Mouse (Mus musculus) naive thymus-derived CD4-positive, alpha-beta T cell, adult 2 months (primary cell): ENCODE measurements at regions not wholly inside any gene's neighbourhood (a gene's known extent, or its start where the extent isn't known, plus 50 kb on each side); places are given as distances from the start of the nearest gene placed in this dataset.
A peak's percentile ranks its signal among the peaks of the same experiment; 100 is the strongest.

Source experiments
- DNase-seq: peaks from one replicate; pipeline ENCODE4 v3.0.0-alpha.2; 2011; ENCODE audit warnings: low read depth

- peak; percentile 71 for DNase-seq
Observed at GRCm38 (mm10) chr4:135034406-135034805, 86.0 kb upstream of the Runx3 start.

DNA sequence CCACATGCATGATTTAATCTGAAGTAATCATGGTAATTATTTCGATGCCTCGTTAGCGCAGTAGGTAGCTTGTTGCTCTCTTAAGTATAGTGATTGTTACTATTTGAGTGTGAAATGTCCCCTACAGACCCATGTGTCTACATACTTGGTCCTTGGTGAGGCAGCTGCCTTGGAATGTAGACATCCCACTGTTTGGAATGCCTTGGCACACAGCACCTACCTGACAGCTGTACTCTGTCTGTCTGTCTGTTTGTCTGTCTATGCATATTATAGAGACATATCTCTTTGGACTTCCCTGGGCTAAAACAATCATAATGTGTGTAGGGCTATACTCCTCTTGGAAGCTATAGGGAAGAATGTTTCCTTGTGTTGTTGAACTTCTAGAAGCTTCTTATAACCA is 83.7 kb upstream of the Runx3 start:
- no peak for DNase-seq

GRCm38 (mm10) chr4:135039234-135039633 is 81.2 kb upstream of the Runx3 start:
- no peak for DNase-seq

GRCm38 (mm10) chr4:135041921-135042320 is 78.5 kb upstream of the Runx3 start:
- DNase-seq, result no peak

DNA sequence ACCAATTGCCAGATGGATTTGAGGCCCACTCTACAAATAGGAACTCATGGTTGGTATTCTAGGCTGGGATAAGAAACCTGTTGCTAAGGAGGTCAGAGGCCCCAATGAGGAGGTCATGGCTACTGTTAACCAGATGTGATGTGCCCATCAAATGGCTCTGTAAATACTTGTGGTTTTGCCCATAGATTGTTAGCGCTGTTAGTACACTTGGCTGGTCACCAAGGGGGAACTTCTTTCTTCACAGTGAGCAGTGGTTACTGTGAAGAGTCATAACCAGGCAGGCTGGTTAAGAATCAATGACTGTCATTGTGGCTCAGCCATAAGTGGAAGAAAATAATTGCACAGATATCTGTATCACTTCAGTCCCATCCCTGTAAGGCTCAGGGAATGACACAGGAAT is 78.0 kb upstream of the Runx3 start:
- no peak for DNase-seq

GRCm38 (mm10) chr4:135045054-135045453 is 75.4 kb upstream of the Runx3 start:
- DNase-seq, result no peak

GRCm38 (mm10) chr4:135046619-135047018 is 73.8 kb upstream of the Runx3 start:
- DNase-seq, result no peak

- DNase-seq, result no peak
Observed at GRCm38 (mm10) chr4:135047251-135047650, 73.2 kb upstream of the Runx3 start.

- DNase-seq, result no peak
Observed at GRCm38 (mm10) chr4:135047771-135048170, 72.7 kb upstream of the Runx3 start.

GRCm38 (mm10) chr4:135049924-135050323 is 70.5 kb upstream of the Runx3 start:
- no peak for DNase-seq

DNA sequence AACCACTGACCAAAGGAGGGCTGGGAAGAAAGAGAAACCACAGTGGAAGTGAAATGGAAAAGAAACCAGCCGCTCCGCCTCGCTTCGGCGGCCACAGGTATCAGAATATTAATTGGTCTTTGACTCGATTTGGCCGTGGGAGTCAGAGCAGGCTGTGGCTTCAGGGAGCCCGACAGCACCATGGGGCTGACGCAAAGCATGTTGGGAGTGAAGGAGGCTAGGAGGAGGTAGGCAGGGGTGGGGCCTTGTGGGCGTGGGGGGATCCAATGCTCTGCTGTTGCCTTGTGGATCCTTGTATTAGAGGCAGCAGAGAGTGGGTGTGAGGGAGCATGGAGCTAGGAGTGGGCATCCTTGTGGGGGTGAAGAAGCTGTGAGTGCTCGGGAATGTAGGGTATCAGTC is 69.0 kb upstream of the Runx3 start:
- no peak for DNase-seq

DNA sequence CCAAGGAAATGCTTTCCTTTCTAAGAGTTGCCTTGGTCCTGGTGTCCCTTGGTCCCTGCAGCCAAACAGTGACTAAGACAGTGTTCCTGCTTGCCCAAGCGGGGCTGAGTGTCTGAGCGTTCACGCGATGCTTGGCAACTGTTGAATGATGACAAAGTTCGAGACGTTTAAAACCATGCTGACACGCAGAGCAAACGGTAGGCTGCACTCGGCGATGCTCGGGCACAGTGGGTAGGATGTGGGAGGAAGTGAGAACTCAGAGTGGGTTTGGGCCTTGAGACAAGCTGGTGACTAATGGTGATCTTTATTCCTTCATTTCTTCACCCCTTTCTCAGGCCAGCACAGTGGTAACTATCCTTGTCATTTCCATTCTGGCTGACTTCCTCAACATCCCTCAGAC is 66.9 kb upstream of the Runx3 start:
- DNase-seq, result no peak

- no peak for DNase-seq
Observed at GRCm38 (mm10) chr4:135054353-135054752, 66.1 kb upstream of the Runx3 start.

GRCm38 (mm10) chr4:135056371-135056770 is 64.1 kb upstream of the Runx3 start:
- no peak for DNase-seq

GRCm38 (mm10) chr4:135057286-135057685 is 63.2 kb upstream of the Runx3 start:
- DNase-seq, result no peak

DNA sequence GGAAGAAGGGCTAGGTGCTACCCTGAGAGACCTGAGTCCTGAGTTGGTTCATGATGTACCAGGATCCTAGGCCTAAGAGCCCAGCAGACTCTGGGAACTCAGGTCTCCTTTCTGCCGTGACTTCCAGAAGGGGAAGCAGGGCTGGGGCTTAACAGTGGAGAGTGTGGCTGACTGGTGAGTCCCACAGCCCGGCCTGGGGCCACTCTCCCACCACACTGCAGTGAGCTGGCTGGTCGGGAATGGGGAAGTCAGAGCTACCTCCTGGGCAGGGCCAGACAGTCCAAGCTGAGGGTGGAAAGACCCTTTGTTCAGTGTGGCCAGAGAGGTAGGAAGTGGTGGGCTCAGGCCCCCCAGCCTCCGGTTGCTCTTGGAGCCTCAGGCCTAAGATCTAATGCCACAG is 61.6 kb upstream of the Runx3 start:
- no peak for DNase-seq

DNA sequence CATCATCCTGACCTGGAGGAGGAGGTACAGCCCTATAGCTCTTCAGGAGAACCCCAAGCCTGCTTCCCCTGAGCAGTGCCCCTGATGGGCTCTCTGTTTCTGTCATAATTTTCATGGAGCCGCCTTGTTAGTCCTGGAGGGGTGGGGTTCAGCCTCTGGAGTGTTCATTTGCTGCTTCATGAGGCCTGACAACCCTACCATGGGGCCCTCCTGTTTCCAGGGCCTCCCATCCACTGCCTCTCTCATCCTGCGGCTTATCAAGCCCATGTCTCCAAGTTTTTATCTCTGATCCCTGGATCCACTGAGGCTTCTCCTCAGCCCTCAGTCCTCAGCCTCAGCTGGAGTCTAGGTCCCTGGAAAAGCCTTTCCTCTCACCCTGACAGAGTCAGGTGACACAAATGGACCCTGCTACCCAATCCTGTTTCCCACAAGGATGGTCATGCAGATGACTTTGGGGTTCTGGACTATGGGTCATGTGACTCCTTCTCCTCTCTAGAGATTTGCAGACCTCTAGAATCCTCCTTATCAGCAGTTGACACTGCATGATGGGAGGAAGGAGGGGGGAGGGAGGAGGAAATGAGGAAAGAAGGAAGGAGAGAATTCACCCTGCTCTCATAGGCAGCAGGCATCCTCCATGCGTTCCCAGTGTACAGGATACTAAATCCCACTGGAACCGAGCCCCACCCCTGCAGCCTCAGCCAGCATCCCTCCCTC is 59.3 kb upstream of the Runx3 start:
- DNase-seq, result no peak

GRCm38 (mm10) chr4:135066766-135067479 is 53.5 kb upstream of the Runx3 start:
- DNase-seq, result peak; percentile 94

GRCm38 (mm10) chr4:135067805-135068204 is 52.6 kb upstream of the Runx3 start:
- DNase-seq, result no peak

GRCm38 (mm10) chr4:135069818-135070217 is 50.6 kb upstream of the Runx3 start:
- peak; percentile 21 for DNase-seq
